Mouse (Mus musculus) thymus, postnatal 36 days (tissue): ENCODE data around the gene Hsd17b12.

Experiments used
- DNase-seq, 2 experiments: peaks; one replicate each; pipeline ENCODE4 v3.0.0; 2022; ENCODE audit warnings: mixed read lengths in 2 of 2

Gene Hsd17b12

DNA sequence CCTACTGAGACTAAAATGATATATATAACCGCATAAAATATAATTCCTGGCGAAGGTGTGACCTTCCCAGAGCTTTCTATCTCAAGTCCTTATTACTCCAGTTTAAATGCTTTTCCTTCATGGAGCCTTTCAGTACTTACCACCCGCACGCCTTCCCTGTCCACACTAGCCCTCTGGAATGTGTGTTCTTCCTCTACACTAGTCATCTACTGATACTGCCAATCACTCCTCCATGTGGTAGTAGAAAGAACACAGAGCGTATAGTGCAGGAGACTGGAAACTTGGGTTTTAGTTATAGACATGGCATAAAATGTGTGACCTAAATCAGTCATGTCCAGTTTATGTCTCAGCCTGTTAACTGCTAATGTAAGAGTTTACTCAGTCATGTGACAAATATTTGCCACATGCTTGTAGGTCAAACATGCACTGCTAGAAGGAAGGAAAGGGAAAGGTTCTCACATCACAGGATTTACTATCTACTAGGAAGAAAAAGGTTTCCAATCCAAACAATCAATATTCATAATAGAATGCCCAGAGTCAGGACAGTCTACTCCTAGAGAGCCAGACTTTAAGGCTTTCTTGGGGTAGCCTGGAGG, 91.1 kb downstream of the Hsd17b12 start:
- DNase-seq: no peak

- DNase-seq: no peak
Measured at GRCm38 (mm10) chr2:94066120-94066519, 91.6 kb downstream of the Hsd17b12 start.

GRCm38 (mm10) chr2:94062791-94063190, 95.0 kb downstream of the Hsd17b12 start:
- DNase-seq: no peak

- DNase-seq: peak in 1 of 2 experiments; percentile 12
Measured at GRCm38 (mm10) chr2:94059459-94059858, 98.3 kb downstream of the Hsd17b12 start.

- DNase-seq: no peak
Measured at GRCm38 (mm10) chr2:94054813-94055212, 103.0 kb downstream of the Hsd17b12 start.

- DNase-seq: no peak
Measured at GRCm38 (mm10) chr2:94051952-94052351, 105.8 kb downstream of the Hsd17b12 start.

DNA sequence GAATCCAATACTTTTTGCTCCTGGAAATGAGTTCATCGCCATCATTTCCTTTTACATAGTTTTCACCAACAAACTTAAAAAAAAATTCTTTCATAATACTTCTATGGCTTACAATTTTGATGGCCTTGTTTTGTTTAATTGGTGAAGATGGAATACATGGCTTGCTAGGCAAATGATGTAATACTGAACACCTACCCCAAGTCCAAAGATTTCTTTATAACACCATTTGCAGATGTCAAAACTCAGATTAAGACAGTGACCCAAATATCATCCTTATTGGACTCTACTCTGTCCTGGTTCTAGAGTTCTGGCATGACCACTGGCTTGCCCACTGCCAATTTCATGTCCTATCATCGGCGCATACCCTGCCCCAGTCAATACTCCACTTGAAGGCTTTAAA, 106.9 kb downstream of the Hsd17b12 start:
- no peak for DNase-seq

DNA sequence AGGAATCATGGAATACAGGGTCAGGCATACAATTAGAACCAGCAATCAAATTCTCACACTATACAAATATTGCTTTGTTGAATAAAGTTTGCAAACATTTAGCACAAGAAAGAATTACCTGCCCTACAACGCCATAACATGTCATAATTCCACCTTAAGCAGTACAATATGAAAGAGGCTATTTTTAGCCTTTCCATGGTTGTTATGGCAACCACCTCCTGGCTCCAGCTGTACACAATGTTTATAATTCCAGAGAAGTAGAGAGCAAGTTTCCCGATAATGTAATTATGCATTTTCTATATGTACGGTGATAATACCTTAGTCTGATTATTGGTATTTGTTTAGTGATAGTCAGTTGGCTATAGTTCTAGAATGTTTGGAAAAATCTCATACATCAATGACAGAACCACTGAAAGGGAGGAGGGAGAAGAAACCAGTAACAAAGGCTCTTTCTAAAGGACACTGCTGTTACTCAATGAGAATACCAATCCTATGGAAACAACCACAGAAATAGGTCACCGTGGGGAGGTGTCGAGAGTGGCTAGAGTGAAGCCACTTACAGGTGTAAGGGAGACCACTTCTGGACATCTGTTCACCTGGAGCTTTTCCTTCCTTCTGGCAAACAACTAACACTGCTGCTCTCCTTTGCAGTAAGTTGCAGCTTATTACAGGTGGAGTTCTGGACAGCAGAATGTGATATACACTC, 108.1 kb downstream of the Hsd17b12 start:
- no peak for DNase-seq

- no peak for DNase-seq
Measured at GRCm38 (mm10) chr2:94048733-94049470, 108.9 kb downstream of the Hsd17b12 start.

- DNase-seq: no peak
Measured at GRCm38 (mm10) chr2:94048271-94048670, 109.5 kb downstream of the Hsd17b12 start.

GRCm38 (mm10) chr2:94045411-94046090, 112.2 kb downstream of the Hsd17b12 start:
- DNase-seq: no peak

DNA sequence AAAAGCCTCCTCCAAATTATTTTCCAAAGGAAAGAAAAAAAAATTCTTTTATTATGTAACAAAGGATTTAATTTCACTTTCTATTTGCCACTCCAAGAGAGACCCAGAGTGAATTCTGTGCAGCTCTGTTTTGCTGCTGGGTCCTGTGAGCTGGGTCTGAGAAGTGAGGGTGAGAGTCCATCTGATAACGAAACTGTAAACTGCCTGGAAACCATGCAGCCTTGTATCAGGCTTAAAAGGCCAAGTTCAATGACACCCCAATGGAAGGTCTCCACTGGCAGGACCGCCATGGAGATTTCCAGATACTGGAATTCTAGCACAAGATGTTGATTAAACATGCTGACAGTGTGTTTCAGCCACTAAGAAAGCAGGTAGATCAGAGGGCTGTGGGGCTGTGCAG, 113.6 kb downstream of the Hsd17b12 start:
- no peak for DNase-seq

DNA sequence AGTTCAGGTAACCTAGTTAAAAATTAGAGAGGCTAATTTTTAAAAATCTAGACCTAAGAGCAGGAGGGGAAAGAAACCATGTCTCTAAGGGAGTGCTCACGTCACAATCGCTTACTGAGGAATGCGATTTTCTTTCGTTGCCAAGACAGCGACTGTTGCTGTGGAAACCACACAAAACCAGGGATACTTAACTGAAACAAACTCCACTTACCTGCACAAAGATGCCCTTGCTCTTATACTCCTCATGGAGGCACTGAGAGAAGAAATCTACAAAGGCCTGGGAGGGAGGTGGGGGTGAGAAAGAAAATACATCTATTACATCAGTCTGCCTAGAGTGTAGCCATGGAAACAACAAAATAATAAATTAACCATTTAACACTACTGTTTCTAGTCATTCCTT, 114.1 kb downstream of the Hsd17b12 start:
- no peak for DNase-seq

GRCm38 (mm10) chr2:94042461-94042860, 115.3 kb downstream of the Hsd17b12 start:
- DNase-seq: no peak

- no peak for DNase-seq
Measured at GRCm38 (mm10) chr2:94040391-94041125, 117.2 kb downstream of the Hsd17b12 start.

- DNase-seq: peak; percentile 43 to 50
Measured at GRCm38 (mm10) chr2:94035428-94036331, 122.1 kb downstream of the Hsd17b12 start.

DNA sequence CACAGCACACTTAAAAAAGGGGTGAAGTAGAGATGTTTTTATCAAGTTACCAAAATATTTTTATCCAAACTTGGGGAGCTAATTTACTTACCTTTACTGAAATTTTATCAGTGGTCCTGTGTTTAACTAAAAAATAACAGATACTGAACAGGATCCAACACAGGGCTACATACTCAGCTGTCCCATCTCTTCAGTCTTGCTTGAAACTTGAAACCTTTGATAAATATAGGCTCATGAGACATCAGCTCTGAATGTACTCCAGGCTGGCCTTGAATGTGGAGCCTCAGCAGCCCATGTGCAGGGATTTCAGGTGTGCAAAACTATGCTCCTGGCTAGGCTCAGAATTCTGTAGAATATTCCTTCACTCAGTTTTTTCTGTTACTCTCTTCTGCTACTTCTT, 127.2 kb downstream of the Hsd17b12 start:
- DNase-seq: no peak

GRCm38 (mm10) chr2:94024637-94025036, 133.1 kb downstream of the Hsd17b12 start:
- no peak for DNase-seq

DNA sequence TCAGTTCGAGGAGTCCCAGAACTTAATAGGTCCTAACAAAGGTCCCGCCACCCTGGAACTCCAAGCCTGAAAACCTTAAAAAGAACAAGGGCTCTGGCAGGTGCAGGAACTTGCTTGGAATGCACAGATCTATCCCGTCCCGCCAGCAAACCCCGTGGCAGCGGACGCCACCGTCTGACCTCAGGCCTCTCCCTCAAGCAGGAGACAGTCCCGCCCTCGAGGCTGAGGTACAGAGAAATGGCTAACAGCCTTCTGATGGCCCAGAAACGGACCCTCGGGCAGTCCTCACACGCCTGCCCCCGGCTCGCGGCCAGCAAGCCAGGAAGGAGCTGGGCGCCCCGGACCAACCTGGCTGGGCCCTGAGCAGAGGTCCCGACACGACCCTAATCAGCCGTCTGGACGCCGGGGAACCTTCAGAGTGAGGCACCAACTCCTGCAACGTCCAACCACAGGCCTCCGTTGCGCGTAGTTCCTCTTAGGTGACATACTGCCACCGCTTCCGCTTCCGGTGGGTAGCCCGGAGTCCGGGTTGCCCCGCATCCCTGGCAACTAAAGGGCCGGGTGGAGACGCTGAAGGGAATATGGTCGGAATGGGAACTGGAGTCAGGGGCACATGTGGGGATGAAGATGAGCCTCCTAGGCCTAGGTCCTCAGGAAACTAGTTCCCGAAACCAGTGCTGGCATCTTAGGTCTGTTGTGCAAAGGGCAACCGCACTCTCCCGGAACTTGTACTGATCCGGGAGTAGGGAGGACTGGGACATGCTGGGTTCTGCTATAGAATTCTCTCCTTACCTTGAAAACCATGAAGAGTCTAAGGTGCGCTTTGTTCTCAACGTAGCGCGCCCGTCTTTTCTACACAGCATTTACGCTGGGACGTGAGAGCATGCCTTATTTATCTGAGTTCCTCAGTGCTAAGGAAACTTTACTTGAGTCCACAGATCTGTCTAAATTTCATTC, 147.2 kb downstream of the Hsd17b12 start, which contains the start of gene Alkbh3:
Gene Alkbh3, minus strand, starts transcription at position 473 of the 957 bp plus-strand sequence.
- peak; percentile 86 to 87 for DNase-seq

- DNase-seq: peak; percentile 60 to 73
Measured at GRCm38 (mm10) chr2:94002331-94002730, 155.4 kb downstream of the Hsd17b12 start.
